Mouse (Mus musculus): ENCODE measurements around the gene Lrrc52. TPM values are rescaled to one million over a fixed set of nuclear protein-coding genes. Genes with fewer than 3 reads are reported as not detected.

Gene Lrrc52
- polyA plus RNA-seq (2015; fragmentation: Nextera tagmentation; extraction: Ambion mirVana): 0.29 TPM in 2 replicates

GRCm38 (mm10) chr1:167466765-167467426 is at the start of gene Lrrc52:
Gene Lrrc52, minus strand, starts transcription at chr1:167466780.
- peak; percentile 48; the same call in 1 of the 2 replicates for ATAC-seq (ENCODE audit: extremely low read depth, insufficient number of reproducible peaks, low FRiP score, low TSS enrichment)
- H3K9me3 ChIP-seq: no peaks in the 10 kb centered on the region

GRCm38 (mm10) chr1:167511621-167512020 is 45.0 kb upstream of the Lrrc52 start:
- H3K27me3 ChIP-seq (replicated peaks): no peaks in the 10 kb centered on the region
- H3K4me1 ChIP-seq: no peaks in the 10 kb centered on the region
- no peaks in the 10 kb centered on the region for H3K9me3 ChIP-seq
- WGBS: 79% methylated on average over 9 of the region's 9 CpGs
- ATAC-seq (ENCODE audit: extremely low read depth, insufficient number of reproducible peaks, low FRiP score, low TSS enrichment): no peak
- no peak overlapping the region for H3K4me3 ChIP-seq
- no peak overlapping the region for H3K27ac ChIP-seq (replicated peaks)
- no peaks in the 10 kb centered on the region for H3K36me3 ChIP-seq
- H3K4me2 ChIP-seq: no peak overlapping the region
- H3K9ac ChIP-seq: no peak overlapping the region

More at GRCm38 (mm10) chr1:167466765-167467426, at the start of gene Lrrc52:
- Histone ChIP-seq H3K4me2 (no peak within 1 kb of the TSS), H3K36me3 (no peaks in the 10 kb centered on the region), H3K27ac (replicated peaks) (peak within 1 kb of the TSS; percentile 56), H3K4me3 (no peak within 1 kb of the TSS), H3K9ac (0 out of 2 replicates have a peak within 1 kb of the TSS, but pooled peaks have one; percentile 21), H3K4me1 (peaks cover 29% of the 10 kb centered on the region), H3K27me3 (replicated peaks) (peaks cover 7% of the 10 kb centered on the region; the same call in 1 of the 2 replicates)
- 18% methylated on average over 9 of the region's 9 CpGs for WGBS

- H3K36me3 ChIP-seq: no peaks in the 10 kb centered on the region
- H3K4me1 ChIP-seq: no peaks in the 10 kb centered on the region
- no peak overlapping the region for H3K9ac ChIP-seq
- H3K4me3 ChIP-seq: no peak overlapping the region
- WGBS: 76% methylated on average over 7 of the region's 7 CpGs
- H3K27me3 ChIP-seq (replicated peaks): no peaks in the 10 kb centered on the region
- no peak for ATAC-seq (ENCODE audit: extremely low read depth, insufficient number of reproducible peaks, low FRiP score, low TSS enrichment)
- no peaks in the 10 kb centered on the region for H3K9me3 ChIP-seq
- no peak overlapping the region for H3K27ac ChIP-seq (replicated peaks)
- H3K4me2 ChIP-seq: no peak overlapping the region
Observed at GRCm38 (mm10) chr1:167506048-167506447, 39.5 kb upstream of the Lrrc52 start.

- Histone ChIP-seq H3K4me3 (no peak overlapping the region), H3K36me3 (no peaks in the 10 kb centered on the region), H3K4me1 (no peaks in the 10 kb centered on the region), H3K27me3 (replicated peaks) (no peaks in the 10 kb centered on the region), H3K27ac (replicated peaks) (no peak overlapping the region), H3K4me2 (no peak overlapping the region), H3K9me3 (no peaks in the 10 kb centered on the region), H3K9ac (no peak overlapping the region)
- WGBS: 83% methylated on average over 1 of the region's 1 CpGs
- no peak for ATAC-seq (ENCODE audit: extremely low read depth, insufficient number of reproducible peaks, low FRiP score, low TSS enrichment)
Observed at GRCm38 (mm10) chr1:167505427-167505826, 38.8 kb upstream of the Lrrc52 start.

GRCm38 (mm10) chr1:167499097-167499850 is 32.7 kb upstream of the Lrrc52 start:
- no peaks in the 10 kb centered on the region for H3K9me3 ChIP-seq
- H3K36me3 ChIP-seq: no peaks in the 10 kb centered on the region
- H3K4me1 ChIP-seq: no peaks in the 10 kb centered on the region
- H3K27ac ChIP-seq (replicated peaks): no peak overlapping the region
- no peak overlapping the region for H3K4me2 ChIP-seq
- ATAC-seq (ENCODE audit: extremely low read depth, insufficient number of reproducible peaks, low FRiP score, low TSS enrichment): no peak
- WGBS: 54% methylated on average over 12 of the region's 12 CpGs
- H3K9ac ChIP-seq: no peak overlapping the region
- no peak overlapping the region for H3K4me3 ChIP-seq
- H3K27me3 ChIP-seq (replicated peaks): peaks cover 5% of the 10 kb centered on the region

GRCm38 (mm10) chr1:167497991-167498390 is 31.4 kb upstream of the Lrrc52 start:
- no peak for ATAC-seq (ENCODE audit: extremely low read depth, insufficient number of reproducible peaks, low FRiP score, low TSS enrichment)
- H3K4me3 ChIP-seq: no peak overlapping the region
- 41% methylated on average over 10 of the region's 10 CpGs for WGBS
- H3K4me1 ChIP-seq: no peaks in the 10 kb centered on the region
- H3K27ac ChIP-seq (replicated peaks): no peak overlapping the region
- peaks cover 5% of the 10 kb centered on the region for H3K27me3 ChIP-seq (replicated peaks)
- no peaks in the 10 kb centered on the region for H3K9me3 ChIP-seq
- H3K4me2 ChIP-seq: no peak overlapping the region
- H3K36me3 ChIP-seq: no peaks in the 10 kb centered on the region
- no peak overlapping the region for H3K9ac ChIP-seq

- Histone ChIP-seq H3K4me3 (no peak overlapping the region), H3K27me3 (replicated peaks) (peaks cover 5% of the 10 kb centered on the region), H3K4me2 (no peak overlapping the region), H3K9me3 (no peaks in the 10 kb centered on the region), H3K27ac (replicated peaks) (no peak overlapping the region), H3K36me3 (no peaks in the 10 kb centered on the region), H3K4me1 (no peaks in the 10 kb centered on the region), H3K9ac (no peak overlapping the region)
- WGBS: 54% methylated on average over 3 of the region's 3 CpGs
- no peak for ATAC-seq (ENCODE audit: extremely low read depth, insufficient number of reproducible peaks, low FRiP score, low TSS enrichment)
Observed at GRCm38 (mm10) chr1:167497560-167497959, 31.0 kb upstream of the Lrrc52 start.

GRCm38 (mm10) chr1:167491501-167491900 is 24.9 kb upstream of the Lrrc52 start:
- Histone ChIP-seq H3K27me3 (replicated peaks) (no peaks in the 10 kb centered on the region; the same call in 1 of the 2 replicates), H3K4me1 (no peaks in the 10 kb centered on the region), H3K4me3 (no peak overlapping the region), H3K27ac (replicated peaks) (no peak overlapping the region), H3K36me3 (no peaks in the 10 kb centered on the region), H3K9ac (no peak overlapping the region), H3K4me2 (no peak overlapping the region), H3K9me3 (no peaks in the 10 kb centered on the region)
- ATAC-seq (ENCODE audit: extremely low read depth, insufficient number of reproducible peaks, low FRiP score, low TSS enrichment): no peak
- 59% methylated on average over 7 of the region's 7 CpGs for WGBS

- Histone ChIP-seq H3K36me3 (no peaks in the 10 kb centered on the region), H3K4me2 (no peak overlapping the region), H3K27ac (replicated peaks) (no peak overlapping the region), H3K4me3 (no peak overlapping the region), H3K9ac (no peak overlapping the region), H3K4me1 (no peaks in the 10 kb centered on the region), H3K27me3 (replicated peaks) (no peaks in the 10 kb centered on the region; the same call in 1 of the 2 replicates), H3K9me3 (no peaks in the 10 kb centered on the region)
- ATAC-seq (ENCODE audit: extremely low read depth, insufficient number of reproducible peaks, low FRiP score, low TSS enrichment): no peak
- 80% methylated on average over 5 of the region's 5 CpGs for WGBS
Observed at GRCm38 (mm10) chr1:167487933-167488332, 21.4 kb upstream of the Lrrc52 start.

GRCm38 (mm10) chr1:167486959-167487680 is 20.5 kb upstream of the Lrrc52 start:
- Histone ChIP-seq H3K9ac (no peak overlapping the region), H3K4me3 (no peak overlapping the region), H3K9me3 (no peaks in the 10 kb centered on the region), H3K27me3 (replicated peaks) (no peaks in the 10 kb centered on the region), H3K27ac (replicated peaks) (no peak overlapping the region), H3K36me3 (no peaks in the 10 kb centered on the region), H3K4me2 (no peak overlapping the region), H3K4me1 (no peaks in the 10 kb centered on the region)
- 46% methylated on average over 3 of the region's 3 CpGs for WGBS
- no peak for ATAC-seq (ENCODE audit: extremely low read depth, insufficient number of reproducible peaks, low FRiP score, low TSS enrichment)

- Histone ChIP-seq H3K27me3 (replicated peaks) (no peaks in the 10 kb centered on the region), H3K4me2 (no peak overlapping the region), H3K9me3 (no peaks in the 10 kb centered on the region), H3K4me3 (no peak overlapping the region), H3K27ac (replicated peaks) (no peak overlapping the region), H3K4me1 (no peaks in the 10 kb centered on the region), H3K9ac (no peak overlapping the region), H3K36me3 (no peaks in the 10 kb centered on the region)
- 58% methylated on average over 4 of the region's 4 CpGs for WGBS
- no peak for ATAC-seq (ENCODE audit: extremely low read depth, insufficient number of reproducible peaks, low FRiP score, low TSS enrichment)
Observed at GRCm38 (mm10) chr1:167482863-167483262, 16.3 kb upstream of the Lrrc52 start.

All from heart, embryonic 13.5 days (tissue).